Mouse (Mus musculus) hindbrain, embryonic 15.5 days (tissue): ENCODE measurements around the gene Hist1h3d. TPM values are rescaled to one million over a fixed set of nuclear protein-coding genes. Genes with fewer than 3 reads are reported as not detected.
"Not testable (repeated sequence)": the region's sequence is repeated elsewhere in the genome, so short reads cannot be mapped to it uniquely, and the experiment has no call there.

Source experiments
- ATAC-seq: fragments of 200-750 bp; cut with Nextera tagmentation; 2 replicates; pipeline ENCODE4 v1.8.0; 2017; ENCODE audit warnings: low read depth, moderate number of reproducible peaks, moderate TSS enrichment; ENCODE audit not compliant: low FRiP score
- H3K27ac ChIP-seq: fragments of 300-500 bp; sonication (generic); replicated peaks from 2 replicates; pipeline ENCODE4 v1.5.1; 2015; ENCODE audit warnings: mild to moderate bottlenecking, inconsistent platforms
- H3K27me3 ChIP-seq: fragments of 300-500 bp; sonication (generic); 2 replicates; pipeline ENCODE4 v1.6.1; 2015; ENCODE audit warnings: control low read depth, inconsistent platforms
- H3K36me3 ChIP-seq: fragments of 300-500 bp; sonication (generic); 2 replicates; pipeline ENCODE4 v1.6.1; 2015; ENCODE audit warnings: control low read depth, inconsistent platforms
- H3K4me1 ChIP-seq: fragments of 300-500 bp; sonication (generic); replicated peaks from 2 replicates; pipeline ENCODE4 v1.6.1; 2015; ENCODE audit warnings: control low read depth, inconsistent platforms
- H3K4me2 ChIP-seq: fragments of 300-500 bp; sonication (generic); 2 replicates; pipeline ENCODE4 v1.6.1; 2015; ENCODE audit warnings: moderate library complexity, mild to moderate bottlenecking, inconsistent platforms
- H3K4me3 ChIP-seq: fragments of 300-500 bp; sonication (generic); 2 replicates; pipeline ENCODE4 v1.5.1; 2015; ENCODE audit warnings: mild to moderate bottlenecking, inconsistent platforms
- H3K9ac ChIP-seq: fragments of 300-500 bp; sonication (generic); 2 replicates; pipeline ENCODE4 v1.6.1; 2015; ENCODE audit warnings: inconsistent platforms
- H3K9me3 ChIP-seq: fragments of 300-500 bp; sonication (generic); 2 replicates; pipeline ENCODE4 v1.6.1; 2016; ENCODE audit warnings: control low read depth, inconsistent platforms
- WGBS: fragments of 180-500 bp; shearing (Covaris S2); methylation state at CpG from one replicate; pipeline ENCODE4 v1.1.7; 2015; 5-methylcytosine and 5-hydroxymethylcytosine counted together
- microRNA-seq: library from miRNA; unstranded; fragments of <30 nt; microRNA quantifications from one replicate; pipeline ENCODE4, GENCODE M21; 2016
- polyA plus RNA-seq: library from polyadenylated mRNA; unstranded; fragments of >200 nt; fragmentation: Nextera tagmentation; extraction: Ambion mirVana; gene quantifications from 2 replicates; pipeline ENCODE4 v1.2.1, GENCODE M21; 2015

Gene Hist1h3d
- polyA plus RNA-seq, 1 experiment from 2014 or later: 1.2 TPM

DNA sequence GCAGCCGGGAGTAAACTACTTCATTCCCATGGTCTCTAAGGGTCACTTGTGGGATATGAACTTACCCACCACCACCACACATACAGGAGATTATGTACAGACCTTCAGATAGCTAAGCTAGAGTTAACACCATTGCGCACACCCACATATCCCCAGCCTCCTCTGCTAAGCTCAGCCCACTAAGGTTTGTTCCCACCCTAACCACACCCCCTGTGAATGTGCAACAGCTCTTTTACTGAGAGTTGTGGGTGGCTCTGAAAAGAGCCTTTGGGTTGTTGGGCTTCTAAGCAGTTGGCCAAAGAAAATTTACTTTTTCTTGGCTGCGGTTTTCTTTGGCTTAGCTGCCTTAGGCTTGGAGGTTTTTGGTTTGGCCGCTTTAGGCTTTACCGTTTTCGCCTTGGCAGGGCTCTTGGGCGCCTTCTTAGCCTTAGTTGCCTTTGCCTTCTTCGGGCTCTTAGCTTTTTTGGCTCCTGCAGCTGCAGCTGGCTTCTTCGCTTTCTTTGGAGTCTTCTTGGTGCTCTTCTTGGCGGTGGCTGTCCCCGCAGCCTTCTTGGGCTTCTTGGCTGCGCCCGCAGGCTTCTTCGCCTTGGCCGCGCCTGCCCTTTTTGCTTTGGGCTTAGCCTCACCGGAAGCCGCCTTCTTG lies 46.1 kb downstream of the Hist1h3d start:
- ATAC-seq: peak; percentile 83
- under 1% methylated on average over 18 of the region's 18 CpGs for WGBS
- peaks cover 22% of the 10 kb centered on the region for H3K4me1 ChIP-seq
- H3K9me3 ChIP-seq: no peaks in the 10 kb centered on the region
- H3K27ac ChIP-seq: peak overlapping the region; percentile 95
- H3K4me3 ChIP-seq: peak overlapping the region; percentile 70
- no peaks in the 10 kb centered on the region for H3K36me3 ChIP-seq
- H3K27me3 ChIP-seq: no peaks in the 10 kb centered on the region
- H3K9ac ChIP-seq: peak overlapping the region; percentile 86
- peak overlapping the region; percentile 99 for H3K4me2 ChIP-seq

DNA sequence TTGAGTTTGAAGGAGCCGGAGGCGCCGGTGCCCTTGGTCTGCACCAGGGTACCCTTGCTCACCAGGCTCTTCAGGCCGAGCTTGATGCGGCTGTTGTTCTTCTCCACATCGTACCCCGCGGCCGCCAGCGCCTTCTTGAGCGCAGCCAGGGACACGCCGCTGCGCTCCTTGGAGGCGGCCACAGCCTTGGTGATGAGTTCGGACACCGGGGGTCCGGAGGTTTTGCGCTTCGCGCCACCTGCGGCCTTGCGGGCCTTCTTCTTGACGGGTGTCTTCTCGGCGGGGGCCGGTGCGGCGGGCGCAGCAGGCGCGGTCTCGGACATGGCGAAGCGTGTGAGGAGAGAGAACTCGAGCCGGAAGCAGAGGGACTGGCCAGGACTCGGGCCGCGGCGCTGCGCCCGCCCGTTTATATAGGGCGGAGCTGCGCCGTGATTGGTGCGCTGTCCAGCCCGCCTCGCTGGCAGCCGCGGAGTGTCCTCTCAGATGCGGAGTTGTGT lies 46.7 kb downstream of the Hist1h3d start, which contains the start of gene Hist1h1e:
Gene Hist1h1e (minus strand): TSS at position 384 of the 497 bp plus-strand sequence.
- peak within 1 kb of the TSS; percentile 95 for H3K27ac ChIP-seq
- not testable (repeated sequence) for H3K36me3 ChIP-seq, H3K27me3 ChIP-seq, H3K9me3 ChIP-seq
- peak within 1 kb of the TSS; percentile 99 for H3K4me2 ChIP-seq
- peak within 1 kb of the TSS; percentile 86 for H3K9ac ChIP-seq
- peak within 1 kb of the TSS; percentile 70 for H3K4me3 ChIP-seq
- peak; percentile 94 for ATAC-seq
- WGBS: under 1% methylated on average over 49 of the region's 53 CpGs
- peaks cover 22% of the 10 kb centered on the region for H3K4me1 ChIP-seq

DNA sequence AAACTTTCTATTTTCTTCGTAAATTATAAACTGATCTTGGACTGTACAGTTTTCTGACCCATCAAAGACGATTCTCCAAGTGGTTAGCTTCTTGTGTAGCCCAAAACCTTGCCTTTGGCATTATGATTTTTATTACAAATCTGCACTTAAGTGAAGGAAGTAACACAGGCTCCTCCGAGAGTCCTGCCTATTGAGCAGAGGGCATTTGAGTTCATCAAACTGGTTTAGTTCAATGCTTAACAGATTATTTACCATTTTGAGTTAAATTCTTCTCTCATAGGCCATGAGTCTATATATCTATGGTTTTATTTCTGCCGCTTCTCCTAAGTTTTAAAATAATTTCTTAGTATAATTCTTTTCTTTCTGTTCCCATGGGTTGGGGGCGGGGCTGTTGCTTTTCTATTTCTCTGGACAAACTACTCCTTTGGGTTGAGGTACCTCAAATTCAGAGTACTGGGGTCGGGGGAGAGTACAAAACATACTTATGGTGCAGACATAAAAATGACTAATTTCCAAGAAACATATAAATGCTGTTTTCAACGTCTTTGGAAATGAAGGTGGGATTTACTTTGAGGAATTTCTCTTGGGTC lies 47.4 kb downstream of the Hist1h3d start:
- peak overlapping the region; percentile 70 for H3K4me3 ChIP-seq
- H3K27me3 ChIP-seq: no peaks in the 10 kb centered on the region
- 0 out of 2 replicates have a peak overlapping the region, but pooled peaks have one; percentile 9 for H3K9ac ChIP-seq
- no peak for ATAC-seq
- no peaks in the 10 kb centered on the region for H3K36me3 ChIP-seq
- peak overlapping the region; percentile 95 for H3K27ac ChIP-seq
- H3K9me3 ChIP-seq: no peaks in the 10 kb centered on the region
- H3K4me2 ChIP-seq: peak overlapping the region; percentile 99
- peaks cover 22% of the 10 kb centered on the region for H3K4me1 ChIP-seq
- whole genome bisulfite sequencing: 28% methylated on average over 7 of the region's 7 CpGs

Small RNA genes lying within 50 kb of the gene (microRNA-seq; reads per million reads assigned to microRNA genes)
- gene Gm44297 (not detected), gene Gm44359 (not detected), gene Gm44394 (not detected)

Other genes starting within 250 kb of the Hist1h3d start
- 42.8 and 46.5 TPM in 2 replicates for gene Zfp322a, start 206.6 kb upstream of the Hist1h3d start, polyA plus RNA-seq
- 8.8 and 9.1 TPM in 2 replicates for gene Abt1, start 151.9 kb upstream of the Hist1h3d start, polyA plus RNA-seq
- gene Btn1a1, start 109.9 kb upstream of the Hist1h3d start, polyA plus RNA-seq: 0.17 TPM in 1 of 2 replicates, not detected in the other
- gene Btn2a2, start 86.9 kb upstream of the Hist1h3d start, polyA plus RNA-seq: 0.06 and 0.08 TPM in 2 replicates
- gene Hist1h4h, start 44.7 kb upstream of the Hist1h3d start, polyA plus RNA-seq: 1.7 and 2.7 TPM in 2 replicates
- gene Hist1h2af, start 41.9 kb upstream of the Hist1h3d start, polyA plus RNA-seq: 0.82 and 2.1 TPM in 2 replicates
- gene Hist1h3g, start 40.3 kb upstream of the Hist1h3d start, polyA plus RNA-seq: 0.85 and 1.2 TPM in 2 replicates
- 0.17 and 0.19 TPM in 2 replicates for gene Hist1h2bh, start 32.4 kb upstream of the Hist1h3d start, polyA plus RNA-seq
- gene Hist1h3f, start 31.7 kb upstream of the Hist1h3d start, polyA plus RNA-seq: 0.21 and 0.62 TPM in 2 replicates
- gene Hist1h4f, start 24.1 kb upstream of the Hist1h3d start, polyA plus RNA-seq: not detected in 2 replicates
- gene Hist1h1d, start 22.5 kb upstream of the Hist1h3d start, polyA plus RNA-seq: 0.10 and 0.12 TPM in 2 replicates
- 1.5 and 2.0 TPM in 2 replicates for gene Hist1h3e, start 13.4 kb upstream of the Hist1h3d start, polyA plus RNA-seq
- 15.9 and 27.4 TPM in 2 replicates for gene Hist1h2ae, start 4.5 kb upstream of the Hist1h3d start, polyA plus RNA-seq
- 2.5 and 3.1 TPM in 2 replicates for gene Hist1h2bg, start 4.4 kb upstream of the Hist1h3d start, polyA plus RNA-seq
- 0.76 and 2.0 TPM in 2 replicates for gene Hist1h2bf, start 1.6 kb upstream of the Hist1h3d start, polyA plus RNA-seq
- gene Hist1h2ad, start 1.4 kb upstream of the Hist1h3d start, polyA plus RNA-seq: not detected in 2 replicates
- gene Hist1h4d, start 5.8 kb downstream of the Hist1h3d start, polyA plus RNA-seq: 35.1 and 51.2 TPM in 2 replicates
- gene Hist1h2be, start 45.4 kb downstream of the Hist1h3d start, polyA plus RNA-seq: 1.5 and 1.7 TPM in 2 replicates
- 4.8 and 8.8 TPM in 2 replicates for gene Hist1h1e, start 46.8 kb downstream of the Hist1h3d start, polyA plus RNA-seq
- 0.34 and 0.38 TPM in 2 replicates for gene Hist1h2ac, start 108.2 kb downstream of the Hist1h3d start, polyA plus RNA-seq
- 19.3 and 25.4 TPM in 2 replicates for gene Hist1h2bc, start 108.4 kb downstream of the Hist1h3d start, polyA plus RNA-seq
- not detected in 2 replicates for gene Hist1h1t, start 120.1 kb downstream of the Hist1h3d start, polyA plus RNA-seq
- gene Hist1h4c, start 122.7 kb downstream of the Hist1h3d start, polyA plus RNA-seq: 2.3 and 2.7 TPM in 2 replicates
- 4.5 and 5.1 TPM in 2 replicates for gene Hfe, start 135.1 kb downstream of the Hist1h3d start, polyA plus RNA-seq
- 7.7 and 10.4 TPM in 2 replicates for gene Hist1h1c, start 163.0 kb downstream of the Hist1h3d start, polyA plus RNA-seq
- 1.1 and 1.6 TPM in 2 replicates for gene Hist1h3c, start 169.8 kb downstream of the Hist1h3d start, polyA plus RNA-seq
- 0.54 TPM in 1 of 2 replicates, not detected in the other for gene Hist1h2bb, start 171.0 kb downstream of the Hist1h3d start, polyA plus RNA-seq
- 7.4 and 9.8 TPM in 2 replicates for gene Hist1h2ab, start 175.4 kb downstream of the Hist1h3d start, polyA plus RNA-seq
- gene Hist1h3b, start 176.5 kb downstream of the Hist1h3d start, polyA plus RNA-seq: 1.8 and 3.1 TPM in 2 replicates
- 1.1 and 1.9 TPM in 2 replicates for gene Hist1h4b, start 181.2 kb downstream of the Hist1h3d start, polyA plus RNA-seq
- gene Hist1h4a, start 185.5 kb downstream of the Hist1h3d start, polyA plus RNA-seq: 0.32 and 0.51 TPM in 2 replicates
- gene Hist1h3a, start 186.6 kb downstream of the Hist1h3d start, polyA plus RNA-seq: 0.35 and 2.4 TPM in 2 replicates
- gene Hist1h1a, start 187.9 kb downstream of the Hist1h3d start, polyA plus RNA-seq: 0.75 and 0.84 TPM in 2 replicates
- 0.10 TPM in 1 of 2 replicates, not detected in the other for gene Trim38, start 194.2 kb downstream of the Hist1h3d start, polyA plus RNA-seq
- gene Slc17a2, start 231.2 kb downstream of the Hist1h3d start, polyA plus RNA-seq: not detected in 2 replicates